Mouse (Mus musculus) layer of hippocampus, postnatal 25 days (tissue): ENCODE measurements around the gene Bves. TPM values are rescaled to one million over a fixed set of nuclear protein-coding genes. Genes with fewer than 3 reads are reported as not detected.
A peak's percentile ranks its signal among the peaks of the same experiment; 100 is the strongest.
"Not testable (repeated sequence)": the region's sequence is repeated elsewhere in the genome, so short reads cannot be mapped to it uniquely, and the experiment has no call there.

Source experiments
- DNase-seq, 2 experiments: peaks; one replicate each; pipeline ENCODE4 v3.0.0; 2022; ENCODE audit warnings: mixed read lengths in 2 of 2, low spot score in 1 of 2; ENCODE audit errors: extremely low spot score in 1 of 2
- total RNA-seq, 2 experiments: library from RNA; stranded (reverse); gene quantifications; 2 replicates each; pipeline ENCODE4 v1.2.3; 2021

Gene Bves
- total RNA-seq, 2 experiments from 2014 or later = 4.0 to 4.4 TPM

- DNase-seq = no peak
Measured at GRCm38 (mm10) chr10:45345217-45345616, 9.6 kb downstream of the Bves start.

- not testable (repeated sequence) for DNase-seq
Measured at GRCm38 (mm10) chr10:45348143-45348542, 12.6 kb downstream of the Bves start.

DNA sequence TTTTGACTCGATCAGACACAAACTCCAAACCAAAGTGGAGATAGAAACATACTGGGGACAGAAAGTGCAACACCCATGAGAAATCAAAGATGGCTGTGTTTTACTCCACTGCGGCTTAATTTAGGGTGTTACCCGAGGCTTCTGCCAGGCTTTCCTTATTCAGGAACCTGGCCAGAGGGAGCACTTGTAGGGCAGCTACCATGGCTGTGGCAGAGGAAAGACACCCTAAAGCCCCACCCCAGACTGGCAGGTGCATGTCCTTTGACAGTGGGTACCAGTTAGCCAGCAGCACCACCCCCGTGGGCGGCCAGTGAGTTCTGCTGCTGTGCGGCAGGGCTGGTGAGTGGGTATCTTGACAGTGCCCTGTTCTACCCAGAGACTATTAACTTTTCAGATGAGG, 20.5 kb downstream of the Bves start:
- DNase-seq = no peak

GRCm38 (mm10) chr10:45363396-45363795, 27.8 kb downstream of the Bves start:
- no peak for DNase-seq

- no peak for DNase-seq
Measured at GRCm38 (mm10) chr10:45366987-45367705, 31.6 kb downstream of the Bves start.

GRCm38 (mm10) chr10:45369639-45370038, 34.1 kb downstream of the Bves start:
- DNase-seq = no peak

GRCm38 (mm10) chr10:45370545-45370944, 35.0 kb downstream of the Bves start:
- no peak for DNase-seq

DNA sequence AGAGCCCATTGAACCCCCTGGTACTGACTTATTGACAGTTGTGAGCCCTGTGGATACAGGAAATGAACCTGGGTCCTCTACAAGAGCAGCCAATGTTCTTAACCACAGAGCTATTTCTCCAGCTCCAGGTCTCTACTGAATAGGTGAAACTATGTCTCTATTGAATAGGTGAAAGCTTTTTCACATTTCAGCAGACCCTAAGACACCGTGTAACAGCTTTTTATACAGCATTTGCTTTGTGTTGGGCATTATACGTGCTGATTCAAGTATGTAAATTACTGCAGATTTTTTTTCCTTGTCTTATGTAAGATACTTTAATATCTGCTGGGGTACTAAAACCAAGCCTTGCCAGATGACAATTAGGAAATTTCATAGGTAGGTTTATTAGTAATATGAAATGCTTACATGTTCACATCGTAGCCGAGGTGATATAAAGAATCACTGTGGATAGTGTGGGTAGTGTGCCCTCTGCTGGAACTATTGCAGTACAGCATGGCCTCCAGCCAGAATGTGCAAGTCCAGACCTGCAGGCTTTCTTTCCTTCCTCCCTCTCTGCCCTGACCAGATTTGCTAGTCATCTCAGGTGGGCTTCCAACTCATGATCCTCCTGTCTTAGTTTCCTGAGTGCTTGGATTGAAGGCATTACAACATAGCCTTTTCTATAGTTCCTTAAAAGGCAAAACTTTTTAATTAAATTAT, 37.6 kb downstream of the Bves start:
- peak; percentile 36 to 63 for DNase-seq

GRCm38 (mm10) chr10:45378269-45378668, 42.7 kb downstream of the Bves start:
- DNase-seq = no peak

DNA sequence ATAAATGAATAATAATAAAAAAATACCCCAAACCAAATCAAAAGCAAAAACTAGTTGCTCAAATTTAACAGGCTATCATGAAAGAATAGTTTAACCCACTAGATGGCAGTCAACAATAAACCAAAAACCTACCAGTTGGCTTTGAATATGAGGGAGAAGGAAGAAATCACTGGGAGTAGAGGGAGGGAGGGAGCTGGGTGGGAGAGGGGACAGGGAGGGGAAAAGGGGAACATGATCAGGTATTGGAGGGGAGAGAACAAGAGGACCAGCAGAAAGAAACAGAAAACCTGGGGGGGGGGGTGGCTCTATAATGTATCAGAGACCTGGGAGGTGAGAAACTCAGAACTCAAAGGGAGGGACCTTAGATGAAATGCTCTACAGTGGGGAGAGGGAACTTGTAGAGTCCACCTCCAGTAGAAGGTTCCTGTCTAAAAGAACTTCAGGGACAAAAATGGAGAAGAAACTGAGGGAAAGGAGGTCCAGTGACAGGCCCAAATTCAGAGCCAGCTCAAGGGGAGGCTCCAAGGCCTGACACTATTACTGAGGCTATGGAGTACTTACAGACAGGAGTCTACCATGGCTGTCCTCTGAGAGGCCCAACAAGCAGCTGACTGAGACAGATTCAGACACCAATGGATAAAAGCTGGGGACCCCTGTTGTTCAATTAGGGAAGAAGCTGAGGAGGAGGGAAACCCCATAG, 46.5 kb downstream of the Bves start:
- DNase-seq = no peak

GRCm38 (mm10) chr10:45382637-45382958, 47.0 kb downstream of the Bves start:
- DNase-seq = no peak

DNA sequence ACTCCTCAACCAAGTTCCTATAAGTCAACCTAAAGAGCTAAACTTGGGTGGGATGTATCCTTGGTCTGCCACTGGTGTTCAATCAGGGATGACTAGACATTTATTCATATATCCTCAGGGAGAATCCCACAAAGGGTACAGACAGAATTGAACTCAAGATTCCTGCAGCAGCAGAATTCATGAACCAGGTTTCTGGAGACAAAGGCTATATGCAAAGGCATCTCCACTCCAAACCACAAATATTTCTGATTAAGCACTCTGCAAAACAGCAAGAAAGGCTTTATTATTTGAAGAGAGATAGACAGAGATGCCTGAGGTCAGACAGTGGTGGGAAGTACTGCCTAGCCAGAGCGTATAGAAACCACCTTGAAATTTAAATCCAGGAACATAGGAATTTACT, 62.6 kb downstream of the Bves start:
- DNase-seq = no peak

DNA sequence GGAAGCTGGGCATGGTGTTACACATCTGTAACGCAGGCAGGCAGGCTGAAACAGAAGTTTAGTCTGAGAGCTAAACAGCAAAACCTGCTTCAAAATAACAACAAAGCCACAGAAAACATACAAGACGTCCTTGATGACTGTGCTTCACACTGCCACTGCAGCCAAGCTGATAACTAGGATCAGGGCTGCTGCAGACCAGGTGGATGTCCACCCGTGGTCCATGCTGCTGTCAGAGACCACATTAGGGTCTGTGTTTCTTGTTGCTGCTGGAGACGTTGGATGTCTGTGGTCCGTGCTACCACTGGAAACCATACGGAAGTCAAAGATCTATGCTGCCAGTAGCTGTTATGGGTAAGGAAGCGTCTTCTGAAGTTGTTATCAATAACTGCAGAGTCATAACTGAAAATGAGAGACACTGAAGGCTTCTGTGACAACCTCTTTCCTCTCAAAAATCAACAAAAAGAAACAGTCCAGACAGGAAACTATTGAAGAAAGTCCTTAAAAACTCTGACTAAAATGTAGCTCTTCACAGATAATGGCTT, 64.2 kb downstream of the Bves start:
- no peak for DNase-seq

- DNase-seq = no peak
Measured at GRCm38 (mm10) chr10:45410624-45411341, 75.2 kb downstream of the Bves start.

- DNase-seq = no peak
Measured at GRCm38 (mm10) chr10:45411741-45412140, 76.2 kb downstream of the Bves start.

GRCm38 (mm10) chr10:45412144-45412543, 76.6 kb downstream of the Bves start:
- DNase-seq = no peak

Other genes with a start within 250 kb of the Bves start
- 1 to 10 TPM; 4.3 to 6.7 TPM for gene Popdc3, start 157.7 kb upstream of the Bves start, total RNA-seq
- under 1 TPM; 0.71 to 0.89 TPM for gene Lin28b, start 150.6 kb downstream of the Bves start, total RNA-seq
- 10 to 100 TPM; 34.5 to 39.0 TPM for gene Hace1, start 242.1 kb downstream of the Bves start, total RNA-seq